23 mouse cellular contexts compared by ENCODE assay signal in the genomic region with DNA sequence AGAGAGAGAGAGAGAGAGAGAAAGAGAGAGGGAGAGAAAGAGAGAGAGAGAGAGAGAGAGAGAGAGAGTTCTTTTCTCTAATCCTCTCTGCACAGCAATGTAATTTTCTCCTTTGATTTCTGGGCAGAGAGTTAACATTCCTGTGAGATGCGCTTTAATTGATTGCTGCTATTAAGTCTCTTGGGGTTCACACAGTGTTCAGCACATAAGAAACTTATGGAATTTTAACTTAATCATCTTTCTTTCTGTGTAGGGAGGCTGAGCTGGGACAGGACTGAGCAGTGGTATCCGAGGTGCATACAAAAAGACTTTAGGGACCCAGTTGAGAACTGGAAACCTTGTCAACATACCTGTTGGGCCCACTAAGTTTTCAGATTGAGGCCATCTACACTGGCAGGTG.
"Had no signal": no experiment of that assay in that cellular context is flagged by ENCODE, and none has a peak within 500 bp of the region (broad histone marks: within the 10 kb centered on the region; RNA-seq: fewer than 3 reads in every experiment).

No protein-coding gene starts in this region.

- H3K4me1 ChIP-seq: liver, embryonic 15.5 days had no signal

- H3K4me3 ChIP-seq: left cerebral cortex, adult 2 months; liver, embryonic 12.5 days; liver, embryonic 15.5 days; lung, embryonic 15.5 days; megakaryocyte, embryonic 14.5 days; midbrain, embryonic 10.5 days; midbrain, embryonic 13.5 days; myocyte; neural tube, embryonic 13.5 days had no signal

- H3K36me3 ChIP-seq: liver, embryonic 12.5 days; liver, embryonic 15.5 days; midbrain, embryonic 13.5 days; neural tube, embryonic 13.5 days had no signal

- DNase-seq: kidney, adult 2 months; kidney, postnatal 25 days; layer of hippocampus, postnatal 36 days; liver; lung, adult 18-20 months; lung, postnatal 10 days; lung, postnatal 36 days; retina, postnatal 1 day; right cerebral cortex, postnatal 25 days; spleen, adult 18-20 months; thymus, adult 18-20 months; thymus, postnatal 36 days had no signal

- H3K27me3 ChIP-seq: lung, embryonic 15.5 days; midbrain, embryonic 13.5 days; neural tube, embryonic 13.5 days had no signal

- H3K4me2 ChIP-seq: liver, embryonic 12.5 days; liver, embryonic 15.5 days; lung, embryonic 15.5 days; midbrain, embryonic 13.5 days; neural tube, embryonic 13.5 days had no signal

- ATAC-seq: liver, embryonic 12.5 days; midbrain, embryonic 13.5 days; midbrain, embryonic 16.5 days had no signal

- H3K9ac ChIP-seq: liver, embryonic 12.5 days; liver, embryonic 15.5 days; lung, embryonic 15.5 days; midbrain, embryonic 13.5 days; neural tube, embryonic 13.5 days had no signal

- H3K9me3 ChIP-seq: liver, embryonic 12.5 days; liver, embryonic 15.5 days; lung, embryonic 15.5 days; megakaryocyte, embryonic 14.5 days; midbrain, embryonic 10.5 days; midbrain, embryonic 13.5 days; neural tube, embryonic 13.5 days had no signal

- H3K27ac ChIP-seq: kidney, postnatal 0 days; left cerebral cortex, adult 2 months; liver, embryonic 12.5 days; liver, embryonic 15.5 days; lung, embryonic 15.5 days; midbrain, embryonic 10.5 days; midbrain, embryonic 13.5 days; neural tube, embryonic 13.5 days had no signal
